Comparison of ENCODE assay signal across 1 mouse cellular context in genomic region chr16:96087436-96087835, GRCm38 (mm10).
TF ChIP-seq lines count a peak whose summit lies in the region.

No protein-coding gene starts in this region.

TF ChIP-seq in CH12.LX, 34 proteins besides CTCF, POLR2A, EP300 and RAD21:
- TF ChIP-seq SMC3 (IDR thresholded peaks at IDR 0.05; ENCODE audit: low read depth, low read length) (no peak), CHD1 (IDR thresholded peaks at IDR 0.05; ENCODE audit: low read depth, low read length) (no peak), CHD2 (IDR thresholded peaks at IDR 0.05; ENCODE audit: low read length) (no peak), USF2 (conservative IDR thresholded peaks at IDR 0.05; ENCODE audit: low read depth, low read length) (no peak), NELFE (IDR thresholded peaks at IDR 0.05; ENCODE audit: low read depth, low read length) (0 out of 2 replicates have a peak, but pooled peaks have one; percentile 12), USF1 (IDR thresholded peaks at IDR 0.05; ENCODE audit: low read depth, low read length) (no peak), SIN3A (IDR thresholded peaks at IDR 0.05; ENCODE audit: low read length) (0 out of 2 replicates have a peak, but pooled peaks have one; percentile 3), ZC3H11A (IDR thresholded peaks at IDR 0.05; ENCODE audit: low read depth, low read length) (no peak)
